Mouse (Mus musculus) stomach, embryonic 16.5 days (tissue): ENCODE data around the gene Foxn3. TPM values are rescaled to one million over a fixed set of nuclear protein-coding genes. Genes with fewer than 3 reads are reported as not detected.
"Not testable (repeated sequence)": the region's sequence is repeated elsewhere in the genome, so short reads cannot be mapped to it uniquely, and the experiment has no call there.

ENCODE experiments used
- ATAC-seq: fragments of 200-750 bp; cut with Nextera tagmentation; 2 replicates; pipeline ENCODE4 v1.8.0; 2017; ENCODE audit warnings: moderate number of reproducible peaks, moderate TSS enrichment; ENCODE audit not compliant: insufficient read depth, low FRiP score
- H3K27ac ChIP-seq: fragments of 300-500 bp; sonication (generic); 2 replicates; pipeline ENCODE4 v1.5.1; 2014; ENCODE audit warnings: low read length
- H3K27me3 ChIP-seq: fragments of 300-500 bp; sonication (generic); 2 replicates; pipeline ENCODE4 v1.6.1; 2014; ENCODE audit warnings: low read length, control low read depth, mixed read lengths; ENCODE audit not compliant: control insufficient read depth, insufficient read depth
- H3K36me3 ChIP-seq: fragments of 300-500 bp; sonication (generic); 2 replicates; pipeline ENCODE4 v1.6.1; 2014; ENCODE audit warnings: low read length; ENCODE audit not compliant: control insufficient read depth, insufficient read depth
- H3K4me1 ChIP-seq: fragments of 300-500 bp; sonication (generic); 2 replicates; pipeline ENCODE4 v1.6.1; 2014; ENCODE audit warnings: low read length, control low read depth, mixed read lengths; ENCODE audit not compliant: control insufficient read depth, insufficient read depth
- H3K4me2 ChIP-seq: fragments of 300-500 bp; sonication (generic); 2 replicates; pipeline ENCODE4 v1.6.1; 2014; ENCODE audit warnings: low read depth, low read length, mixed read lengths
- H3K4me3 ChIP-seq: fragments of 300-500 bp; sonication (generic); replicated peaks from 2 replicates; pipeline ENCODE4 v1.5.1; 2014; ENCODE audit warnings: mild to moderate bottlenecking, low read length
- H3K9ac ChIP-seq: fragments of 300-500 bp; sonication (generic); 2 replicates; pipeline ENCODE4 v1.6.1; 2014; ENCODE audit warnings: low read length
- H3K9me3 ChIP-seq: fragments of 300-500 bp; sonication (generic); replicated peaks from 2 replicates; pipeline ENCODE4 v1.6.1; 2016; ENCODE audit warnings: low read length, control low read depth; ENCODE audit not compliant: control insufficient read depth
- WGBS: fragments of 180-500 bp; shearing (Covaris S2); extraction: QIAGEN DNeasy Blood & Tissue Kit; methylation state at CpG from one replicate; pipeline ENCODE4 v1.1.7; 2014; 5-methylcytosine and 5-hydroxymethylcytosine counted together
- polyA plus RNA-seq: library from polyadenylated mRNA; unstranded; fragments of >200 nt; fragmentation: Nextera tagmentation; extraction: Ambion mirVana; gene quantifications from 2 replicates; pipeline ENCODE4 v1.2.1, GENCODE M21; 2015

Gene Foxn3
- polyA plus RNA-seq, 1 experiment from 2014 or later, result 58.3 TPM

- H3K9ac ChIP-seq, H3K4me2 ChIP-seq, H3K36me3 ChIP-seq, ATAC-seq, H3K27ac ChIP-seq, H3K27me3 ChIP-seq, H3K9me3 ChIP-seq, H3K4me3 ChIP-seq, H3K4me1 ChIP-seq: not testable (repeated sequence)
- 94% methylated on average over 17 of the region's 17 CpGs for WGBS
Observed at GRCm38 (mm10) chr12:99194120-99194519, 369.3 kb downstream of the Foxn3 start.

GRCm38 (mm10) chr12:99187671-99188070 lies 375.7 kb downstream of the Foxn3 start:
- Histone ChIP-seq H3K4me3 (no peak overlapping the region), H3K4me1 (no peaks in the 10 kb centered on the region), H3K27ac (no peak overlapping the region), H3K36me3 (no peaks in the 10 kb centered on the region), H3K27me3 (no peaks in the 10 kb centered on the region), H3K9ac (no peak overlapping the region), H3K4me2 (no peak overlapping the region), H3K9me3 (no peaks in the 10 kb centered on the region)
- ATAC-seq, result no peak
- WGBS, result 92% methylated on average over 4 of the region's 4 CpGs

GRCm38 (mm10) chr12:99186239-99186638 lies 377.1 kb downstream of the Foxn3 start:
- no peaks in the 10 kb centered on the region for H3K9me3 ChIP-seq
- no peak for ATAC-seq
- 66% methylated on average over 4 of the region's 4 CpGs for WGBS

GRCm38 (mm10) chr12:99183261-99183792 lies 380.1 kb downstream of the Foxn3 start:
- no peak overlapping the region for H3K9ac ChIP-seq
- no peaks in the 10 kb centered on the region for H3K9me3 ChIP-seq
- H3K27ac ChIP-seq, result no peak overlapping the region
- no peaks in the 10 kb centered on the region for H3K36me3 ChIP-seq
- H3K4me2 ChIP-seq, result no peak overlapping the region
- H3K27me3 ChIP-seq, result no peaks in the 10 kb centered on the region
- H3K4me3 ChIP-seq, result no peak overlapping the region
- no peak for ATAC-seq
- H3K4me1 ChIP-seq, result no peaks in the 10 kb centered on the region
- WGBS, result 80% methylated on average over 7 of the region's 7 CpGs

More at GRCm38 (mm10) chr12:99186239-99186638, 377.1 kb downstream of the Foxn3 start:
- no peak overlapping the region for H3K4me3 ChIP-seq
- H3K27ac ChIP-seq, result no peak overlapping the region
- no peaks in the 10 kb centered on the region for H3K27me3 ChIP-seq
- H3K9ac ChIP-seq, result no peak overlapping the region
- H3K4me1 ChIP-seq, result no peaks in the 10 kb centered on the region
- no peak overlapping the region for H3K4me2 ChIP-seq
- no peaks in the 10 kb centered on the region for H3K36me3 ChIP-seq

- no peak overlapping the region for H3K4me3 ChIP-seq
- no peaks in the 10 kb centered on the region for H3K36me3 ChIP-seq
- no peak for ATAC-seq
- no peaks in the 10 kb centered on the region for H3K27me3 ChIP-seq
- H3K9ac ChIP-seq, result no peak overlapping the region
- no peak overlapping the region for H3K27ac ChIP-seq
- no peak overlapping the region for H3K4me2 ChIP-seq
- H3K9me3 ChIP-seq, result no peaks in the 10 kb centered on the region
- H3K4me1 ChIP-seq, result no peaks in the 10 kb centered on the region
- 84% methylated on average over 3 of the region's 3 CpGs for WGBS
Observed at GRCm38 (mm10) chr12:99182338-99182737, 381.0 kb downstream of the Foxn3 start.

- no peak for ATAC-seq
Observed at GRCm38 (mm10) chr12:99180234-99180824, 383.1 kb downstream of the Foxn3 start.

GRCm38 (mm10) chr12:99174979-99175621 lies 388.3 kb downstream of the Foxn3 start:
- Histone ChIP-seq H3K27me3 (no peaks in the 10 kb centered on the region), H3K4me2 (no peak overlapping the region), H3K36me3 (no peaks in the 10 kb centered on the region), H3K27ac (no peak overlapping the region), H3K9ac (no peak overlapping the region), H3K9me3 (no peaks in the 10 kb centered on the region; the same call in 1 of the 2 replicates), H3K4me3 (no peak overlapping the region), H3K4me1 (no peaks in the 10 kb centered on the region)
- ATAC-seq, result no peak
- WGBS, result 67% methylated on average over 11 of the region's 11 CpGs

More at GRCm38 (mm10) chr12:99180234-99180824, 383.1 kb downstream of the Foxn3 start:
- WGBS, result 67% methylated on average over 3 of the region's 3 CpGs
- no peak overlapping the region for H3K9ac ChIP-seq
- H3K4me1 ChIP-seq, result no peaks in the 10 kb centered on the region
- H3K9me3 ChIP-seq, result no peaks in the 10 kb centered on the region
- H3K4me2 ChIP-seq, result no peak overlapping the region
- H3K36me3 ChIP-seq, result no peaks in the 10 kb centered on the region
- no peak overlapping the region for H3K4me3 ChIP-seq
- H3K27me3 ChIP-seq, result no peaks in the 10 kb centered on the region
- no peak overlapping the region for H3K27ac ChIP-seq

GRCm38 (mm10) chr12:99172170-99172569 lies 391.2 kb downstream of the Foxn3 start:
- no peak for ATAC-seq
- no peak overlapping the region for H3K4me3 ChIP-seq
- H3K36me3 ChIP-seq, result no peaks in the 10 kb centered on the region
- 85% methylated on average over 5 of the region's 5 CpGs for WGBS
- H3K9ac ChIP-seq, result no peak overlapping the region
- H3K9me3 ChIP-seq, result no peaks in the 10 kb centered on the region; the same call in 1 of the 2 replicates
- no peak overlapping the region for H3K27ac ChIP-seq
- H3K4me1 ChIP-seq, result no peaks in the 10 kb centered on the region
- no peaks in the 10 kb centered on the region for H3K27me3 ChIP-seq
- H3K4me2 ChIP-seq, result no peak overlapping the region

- no peak for ATAC-seq
- no peak overlapping the region for H3K4me3 ChIP-seq
- no peak overlapping the region for H3K27ac ChIP-seq
- no peaks in the 10 kb centered on the region for H3K4me1 ChIP-seq
- no peaks in the 10 kb centered on the region; the same call in 1 of the 2 replicates for H3K9me3 ChIP-seq
- no peaks in the 10 kb centered on the region for H3K27me3 ChIP-seq
- no peak overlapping the region for H3K9ac ChIP-seq
- H3K4me2 ChIP-seq, result no peak overlapping the region
- no peaks in the 10 kb centered on the region for H3K36me3 ChIP-seq
- 90% methylated on average over 6 of the region's 6 CpGs for WGBS
Observed at GRCm38 (mm10) chr12:99169925-99170324, 393.5 kb downstream of the Foxn3 start.
